Mouse (Mus musculus): ENCODE measurements around the gene Dnmt1.

- no peak for TF ChIP-seq CTCF (IDR thresholded peaks at IDR 0.05; ENCODE audit: low read depth, low read length)
- no peak for TF ChIP-seq POLR2A (IDR thresholded peaks at IDR 0.05; ENCODE audit: borderline replicate concordance, low read depth, low read length)
These were observed 36.4 kb downstream of the Dnmt1 start for GRCm38 (mm10) chr9:20923258-20923657.

Data from bone marrow macrophage, adult 2 months (primary cell).